Mouse (Mus musculus) right cerebral cortex, postnatal 4 days (tissue): ENCODE data around the gene Fgd5.
A peak's percentile ranks its signal among the peaks of the same experiment; 100 is the strongest.
"Not testable (repeated sequence)": the region's sequence is repeated elsewhere in the genome, so short reads cannot be mapped to it uniquely, and the experiment has no call there.

ENCODE experiments used
- DNase-seq: peaks from one replicate; pipeline ENCODE4 v3.0.0-alpha.2; 2022

Gene Fgd5

DNA sequence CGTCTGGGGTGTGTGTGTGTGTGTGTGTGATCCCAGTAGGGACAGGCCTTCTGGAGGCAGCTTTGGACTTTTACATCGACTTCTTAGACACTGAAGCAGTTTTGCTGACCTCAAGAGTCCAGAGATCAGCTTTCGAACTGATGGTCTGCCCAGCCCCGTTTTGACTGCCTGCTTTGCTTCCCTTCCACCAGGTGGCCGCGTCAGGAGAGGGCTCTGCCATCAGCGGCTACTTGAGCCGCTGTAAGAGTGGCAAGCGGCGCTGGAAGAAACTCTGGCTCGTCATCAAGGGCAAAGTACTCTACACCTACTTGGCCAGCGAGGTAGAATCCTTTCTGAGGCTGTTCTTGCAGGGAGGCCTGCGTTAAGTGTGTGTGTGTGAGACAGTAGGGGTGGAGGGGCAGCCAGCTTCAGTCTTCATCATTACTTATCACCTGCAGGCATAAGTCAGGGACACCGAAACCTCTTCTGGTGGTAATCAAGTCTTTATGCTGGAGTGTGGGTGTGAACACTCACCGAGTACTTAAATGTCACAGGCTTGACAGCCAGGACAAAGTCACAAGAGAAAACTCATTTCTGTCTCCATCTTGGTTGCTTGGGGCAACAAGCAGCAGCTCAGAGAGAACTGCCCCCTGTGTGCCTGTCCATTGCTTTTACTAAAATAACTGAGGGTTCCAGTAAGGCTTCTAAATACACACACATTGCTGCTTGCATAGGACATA, 92.6 kb downstream of the Fgd5 start:
- DNase-seq, result no peak

DNA sequence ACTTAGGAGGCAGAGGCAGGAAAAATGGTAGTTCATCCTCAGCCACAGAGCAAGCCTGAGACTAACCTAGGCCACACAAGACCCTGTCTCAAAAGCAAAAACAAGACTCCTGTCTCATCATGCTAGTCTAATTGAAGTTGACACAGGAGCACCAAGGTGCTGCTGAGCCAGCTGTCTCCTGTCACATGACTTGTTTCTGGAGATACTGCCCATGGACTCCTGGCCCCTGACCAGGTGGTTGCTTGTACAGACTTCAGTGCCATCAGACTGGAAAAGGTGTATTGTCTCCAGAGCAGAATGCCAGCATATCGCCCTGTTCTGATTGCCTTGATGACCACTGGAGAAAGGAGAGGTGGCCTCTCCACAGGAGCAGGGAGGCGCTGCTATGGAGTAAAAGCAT, 102.1 kb downstream of the Fgd5 start:
- no peak for DNase-seq

GRCm38 (mm10) chr6:92082756-92083155, 104.1 kb downstream of the Fgd5 start:
- no peak for DNase-seq

DNA sequence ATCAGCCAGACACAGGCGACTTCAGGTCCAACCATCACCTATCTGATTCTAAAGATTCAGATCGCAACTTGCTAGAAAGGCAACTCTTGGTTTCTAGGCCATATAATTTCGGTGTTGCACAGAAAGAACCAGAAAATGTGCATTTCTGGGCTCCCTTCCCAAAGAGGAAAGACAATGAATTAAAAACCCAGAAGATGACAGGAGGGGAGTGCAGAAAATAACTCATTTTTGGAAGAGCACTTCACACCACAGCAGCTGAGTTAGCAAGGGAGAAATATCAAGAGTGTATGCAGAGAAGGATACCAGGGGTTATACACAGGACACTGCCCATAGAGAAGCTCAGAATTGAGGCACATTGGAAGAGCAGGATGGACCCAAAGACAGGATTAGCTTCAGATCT, 106.3 kb downstream of the Fgd5 start:
- DNase-seq, result no peak

GRCm38 (mm10) chr6:92089141-92089540, 110.5 kb downstream of the Fgd5 start:
- DNase-seq, result not testable (repeated sequence)

DNA sequence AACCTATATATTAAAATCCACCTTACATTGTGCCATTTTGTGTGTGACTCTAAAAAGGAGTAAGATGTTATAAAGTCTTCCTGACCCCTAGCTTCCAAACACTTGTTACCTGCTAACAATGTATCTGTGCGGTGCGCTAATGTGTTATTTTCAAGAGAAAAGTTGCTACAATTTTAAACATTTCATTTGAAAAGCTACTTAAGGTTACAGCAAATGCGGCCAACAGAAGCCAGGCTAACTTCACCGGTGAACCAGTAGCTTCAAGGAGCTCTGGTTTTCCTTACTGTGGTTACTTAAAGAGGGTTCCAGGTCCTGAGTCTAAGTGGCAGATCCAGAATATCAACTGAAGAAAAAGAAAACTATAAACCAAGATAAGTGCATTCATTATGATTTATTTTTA, 111.3 kb downstream of the Fgd5 start:
- no peak for DNase-seq

- DNase-seq, result no peak
Observed at GRCm38 (mm10) chr6:92090497-92090896, 111.8 kb downstream of the Fgd5 start.

DNA sequence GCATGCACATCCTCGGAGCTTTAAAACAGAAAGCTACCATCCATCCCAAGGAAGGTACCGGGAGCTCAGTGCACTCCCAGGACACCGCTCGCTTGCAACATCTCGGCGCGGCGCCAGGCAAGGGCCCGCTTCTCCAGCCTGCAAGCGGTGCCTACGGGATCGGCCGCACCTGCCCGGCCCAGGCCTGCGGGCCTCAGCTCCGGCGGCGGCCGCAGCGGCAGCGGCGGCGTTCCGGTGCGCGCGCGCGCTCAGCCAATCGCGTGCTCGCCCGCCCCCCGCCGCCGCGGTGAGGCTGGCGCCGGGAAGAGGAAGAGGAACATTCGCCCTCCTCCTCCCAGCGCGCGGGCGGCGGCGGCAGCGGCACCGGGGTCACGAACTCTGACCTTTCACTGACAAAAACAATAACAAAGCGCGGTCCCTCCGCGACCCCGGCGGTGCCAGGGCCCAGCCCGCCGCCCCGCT, 112.5 kb downstream of the Fgd5 start, which contains the start of gene Nr2c2:
Gene Nr2c2 (plus strand): TSS at position 261 of the 462 bp plus-strand sequence.
- peak; percentile 89 for DNase-seq

GRCm38 (mm10) chr6:92091767-92092489, 113.2 kb downstream of the Fgd5 start:
- peak; percentile 100 for DNase-seq

- DNase-seq, result no peak
Observed at GRCm38 (mm10) chr6:92092737-92093136, 114.1 kb downstream of the Fgd5 start.

DNA sequence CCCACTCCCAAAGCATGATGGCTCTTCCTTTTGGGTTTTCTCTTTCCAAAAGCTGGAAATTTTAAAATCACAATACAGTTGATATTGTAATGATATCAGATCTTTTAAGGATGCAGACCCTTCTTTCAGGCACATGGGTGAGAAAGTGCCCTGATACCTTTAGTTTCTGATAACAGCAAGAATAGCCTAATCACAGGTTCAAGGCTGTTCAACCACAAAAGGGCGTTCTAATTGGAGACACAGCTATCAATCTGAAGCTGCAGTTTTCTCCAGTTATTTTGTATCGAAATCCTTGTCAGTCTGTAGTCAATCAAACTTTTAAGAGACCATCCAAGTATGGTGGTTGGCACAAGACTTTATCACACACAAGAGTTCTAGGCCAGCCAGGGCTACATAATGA, 115.2 kb downstream of the Fgd5 start:
- DNase-seq, result no peak

- no peak for DNase-seq
Observed at GRCm38 (mm10) chr6:92100679-92101360, 122.1 kb downstream of the Fgd5 start.

GRCm38 (mm10) chr6:92124547-92124946, 145.9 kb downstream of the Fgd5 start:
- DNase-seq, result no peak
